Mouse (Mus musculus) liver, adult 2 months (tissue): ENCODE measurements around the gene Dync1i2. TPM values are rescaled to one million over a fixed set of nuclear protein-coding genes. Genes with fewer than 3 reads are reported as not detected.

Source experiments
- DNase-seq: peaks from one replicate; pipeline ENCODE4 v3.0.0-alpha.2; 2011; ENCODE audit warnings: low read depth, low spot score; ENCODE audit errors: extremely low read depth
- H3K27ac ChIP-seq: fragments of 200-500 bp; replicated peaks from 2 replicates; pipeline ENCODE4 v1.5.1; 2012; ENCODE audit warnings: low read depth, mild to moderate bottlenecking, control low read depth, inconsistent platforms, low read length; ENCODE audit not compliant: insufficient read depth
- H3K27me3 ChIP-seq: fragments of 200-500 bp; 2 replicates; pipeline ENCODE4 v1.6.1; 2012; ENCODE audit warnings: mild to moderate bottlenecking, moderate library complexity, low read length, inconsistent platforms; ENCODE audit not compliant: control insufficient read depth, insufficient read depth
- H3K36me3 ChIP-seq: fragments of 200-500 bp; 2 replicates; pipeline ENCODE4 v1.6.1; 2012; ENCODE audit warnings: low read length, inconsistent platforms; ENCODE audit not compliant: control insufficient read depth, insufficient read depth
- H3K4me1 ChIP-seq: fragments of 200-500 bp; 2 replicates; pipeline ENCODE4 v1.6.1; 2011; ENCODE audit warnings: low read length; ENCODE audit not compliant: control insufficient read depth, insufficient read depth
- H3K4me3 ChIP-seq: fragments of 200-500 bp; 2 replicates; pipeline ENCODE4 v1.5.1; 2011; ENCODE audit warnings: low read depth, mild to moderate bottlenecking, control low read depth, low read length, moderate library complexity; ENCODE audit not compliant: insufficient read depth
- H3K79me2 ChIP-seq: fragments of 200-500 bp; 2 replicates; pipeline ENCODE4 v1.6.1; 2012; ENCODE audit warnings: inconsistent platforms, mild to moderate bottlenecking, low read length, moderate library complexity; ENCODE audit not compliant: control insufficient read depth, insufficient read depth
- H3K9ac ChIP-seq: fragments of 200-500 bp; 2 replicates; pipeline ENCODE4 v1.6.1; 2012; ENCODE audit warnings: low read depth, mild to moderate bottlenecking, control low read depth, inconsistent platforms, low read length
- CTCF ChIP-seq: fragments of 200-500 bp; IDR thresholded peaks from 2 replicates; pipeline ENCODE4 v1.5.1; 2011; ENCODE audit warnings: low read depth, low read length, control low read depth
- POLR2A ChIP-seq: fragments of 200-500 bp; IDR thresholded peaks from 2 replicates; pipeline ENCODE4 v1.6.1; 2011; ENCODE audit warnings: low read length, control low read depth; ENCODE audit not compliant: insufficient read depth; ENCODE audit errors: extremely low read depth
- WGBS: fragments of 180-500 bp; shearing (Covaris S2); methylation state at CpG from one replicate; pipeline ENCODE4 v1.1.7; 2018; 5-methylcytosine and 5-hydroxymethylcytosine counted together
- polyA plus RNA-seq: library from polyadenylated mRNA; depleted of rRNA; stranded (reverse); fragments of >200 nt; gene quantifications from 2 replicates; pipeline ENCODE4 v1.2.3, GENCODE M21; 2012
- total RNA-seq: library from RNA; depleted of rRNA; stranded (reverse); fragments of >200 nt; gene quantifications from 2 replicates; pipeline ENCODE4 v1.2.3, GENCODE M21; 2014

Dync1i2 gene
- total and polyA plus RNA-seq, 2 experiments: 9.1 to 23.0 TPM

- no peak overlapping the region for H3K4me3 ChIP-seq
- no peaks in the 10 kb centered on the region for H3K4me1 ChIP-seq
- H3K27ac ChIP-seq: no peak overlapping the region
- 94% methylated on average over 20 of the region's 20 CpGs for WGBS
- no peak overlapping the region for H3K9ac ChIP-seq
- H3K36me3 ChIP-seq: peaks cover 34% of the 10 kb centered on the region
- H3K79me2 ChIP-seq: no peaks in the 10 kb centered on the region
- no peaks in the 10 kb centered on the region for H3K27me3 ChIP-seq
- DNase-seq: peak; percentile 37
- TF ChIP-seq POLR2A (no peak), CTCF (no peak)
These were observed 53.1 kb downstream of the Dync1i2 start for GRCm38 (mm10) chr2:71264585-71264984.

- Histone ChIP-seq H3K9ac (no peak overlapping the region), H3K27me3 (no peaks in the 10 kb centered on the region), H3K27ac (no peak overlapping the region), H3K36me3 (peaks cover 10% of the 10 kb centered on the region; the same call in 1 of the 2 replicates), H3K4me3 (no peak overlapping the region), H3K79me2 (no peaks in the 10 kb centered on the region), H3K4me1 (no peaks in the 10 kb centered on the region)
- WGBS: 95% methylated on average over 8 of the region's 8 CpGs
- no peak for DNase-seq
- TF ChIP-seq POLR2A (no peak), CTCF (no peak)
These were observed 57.2 kb downstream of the Dync1i2 start for GRCm38 (mm10) chr2:71268691-71269090.

GRCm38 (mm10) chr2:71269332-71269731 is 57.8 kb downstream of the Dync1i2 start:
- Histone ChIP-seq H3K4me1 (0 out of 2 replicates have a peak, but pooled peaks cover 2% of the 10 kb centered on the region), H3K9ac (no peak overlapping the region), H3K4me3 (no peak overlapping the region), H3K27ac (no peak overlapping the region), H3K79me2 (no peaks in the 10 kb centered on the region), H3K36me3 (peaks cover 10% of the 10 kb centered on the region; the same call in 1 of the 2 replicates), H3K27me3 (no peaks in the 10 kb centered on the region)
- WGBS: 73% methylated on average over 1 of the region's 1 CpGs
- TF ChIP-seq POLR2A (no peak), CTCF (no peak)
- DNase-seq: no peak

GRCm38 (mm10) chr2:71270085-71270484 is 58.6 kb downstream of the Dync1i2 start:
- DNase-seq: no peak
- Histone ChIP-seq H3K79me2 (no peaks in the 10 kb centered on the region), H3K27me3 (no peaks in the 10 kb centered on the region), H3K9ac (no peak overlapping the region), H3K4me1 (0 out of 2 replicates have a peak, but pooled peaks cover 2% of the 10 kb centered on the region), H3K27ac (no peak overlapping the region), H3K36me3 (peaks cover 9% of the 10 kb centered on the region; the same call in 1 of the 2 replicates), H3K4me3 (no peak overlapping the region)
- TF ChIP-seq POLR2A (no peak), CTCF (no peak)
- WGBS: 67% methylated on average over 4 of the region's 4 CpGs

GRCm38 (mm10) chr2:71273955-71274679 is 62.6 kb downstream of the Dync1i2 start:
- WGBS: 30% methylated on average over 23 of the region's 23 CpGs
- Histone ChIP-seq H3K4me3 (peak overlapping the region; percentile 45), H3K27ac (no peak overlapping the region)

GRCm38 (mm10) chr2:71275734-71276133 is 64.2 kb downstream of the Dync1i2 start:
- no peaks in the 10 kb centered on the region for H3K27me3 ChIP-seq
- TF ChIP-seq POLR2A (no peak), CTCF (no peak)
- 88% methylated on average over 7 of the region's 7 CpGs for WGBS
- H3K9ac ChIP-seq: no peak overlapping the region
- DNase-seq: no peak
- no peak overlapping the region for H3K4me3 ChIP-seq
- H3K79me2 ChIP-seq: no peaks in the 10 kb centered on the region
- H3K36me3 ChIP-seq: peaks cover 11% of the 10 kb centered on the region; the same call in 1 of the 2 replicates
- 0 out of 2 replicates have a peak, but pooled peaks cover 2% of the 10 kb centered on the region for H3K4me1 ChIP-seq
- H3K27ac ChIP-seq: no peak overlapping the region

More at GRCm38 (mm10) chr2:71273955-71274679, 62.6 kb downstream of the Dync1i2 start:
- H3K9ac ChIP-seq: peak overlapping the region; percentile 53; the same call in 1 of the 2 replicates
- TF ChIP-seq CTCF: no peak
- TF ChIP-seq POLR2A: no peak
- peaks cover 11% of the 10 kb centered on the region; the same call in 1 of the 2 replicates for H3K36me3 ChIP-seq
- 0 out of 2 replicates have a peak, but pooled peaks cover 2% of the 10 kb centered on the region for H3K4me1 ChIP-seq
- H3K79me2 ChIP-seq: no peaks in the 10 kb centered on the region
- no peaks in the 10 kb centered on the region for H3K27me3 ChIP-seq
- peak; percentile 67 for DNase-seq
